Mouse (Mus musculus) lung, postnatal 0 days (tissue): ENCODE data around the gene Gm39115.

ENCODE experiments used
- CTCF ChIP-seq: IDR thresholded peaks from 2 replicates; pipeline ENCODE4 v1.5.1; 2016; ENCODE audit warnings: antibody characterized with exemption, mild to moderate bottlenecking
- EP300 ChIP-seq: IDR thresholded peaks from 2 replicates; pipeline ENCODE4 v1.6.1; 2016; ENCODE audit warnings: antibody characterized with exemption, mild to moderate bottlenecking, control low read depth

DNA sequence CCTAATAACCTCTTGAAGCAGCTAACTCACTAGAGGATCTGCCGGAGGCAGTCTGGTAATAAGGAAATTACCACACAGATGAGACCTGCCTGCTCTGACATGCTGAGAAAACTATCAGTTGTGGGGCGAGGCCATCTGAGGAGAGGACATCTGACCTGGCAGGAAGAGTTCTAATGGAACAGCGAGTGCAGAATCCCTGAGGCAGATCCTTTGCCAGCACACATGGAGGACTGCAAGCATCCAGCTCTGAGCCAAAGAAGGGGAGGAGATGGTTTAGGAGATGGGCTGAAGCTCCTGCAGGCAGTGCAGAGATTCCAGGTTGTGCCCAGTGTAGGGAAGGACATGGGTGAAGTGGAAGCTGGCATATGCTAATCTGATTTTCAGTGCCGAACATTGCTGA, 16.4 kb upstream of the Gm39115 start:
- no peak for TF ChIP-seq EP300
- no peak for TF ChIP-seq CTCF
